Mouse (Mus musculus) forebrain, embryonic 14.5 days (tissue): ENCODE measurements around the gene Gmeb1. TPM values are rescaled to one million over a fixed set of nuclear protein-coding genes. Genes with fewer than 3 reads are reported as not detected.
A peak's percentile ranks its signal among the peaks of the same experiment; 100 is the strongest.
"Not testable (repeated sequence)": the region's sequence is repeated elsewhere in the genome, so short reads cannot be mapped to it uniquely, and the experiment has no call there.

ENCODE experiments used
- ATAC-seq: fragments of 200-750 bp; cut with Nextera tagmentation; 2 replicates; pipeline ENCODE4 v1.8.0; 2017; ENCODE audit warnings: mild to moderate bottlenecking, moderate library complexity
- DNase-seq: peaks from one replicate; pipeline ENCODE4 v3.0.0-alpha.2; 2015; ENCODE audit warnings: low spot score
- H3K27ac ChIP-seq: fragments of 300-500 bp; sonication (generic); 2 replicates; pipeline ENCODE4 v1.5.1; 2014; ENCODE audit warnings: low read depth, mild to moderate bottlenecking, control low read depth, low read length, moderate library complexity
- H3K27me3 ChIP-seq: fragments of 300-500 bp; sonication (generic); replicated peaks from 2 replicates; pipeline ENCODE4 v1.6.1; 2014; ENCODE audit warnings: low read length, control low read depth, mixed read lengths; ENCODE audit not compliant: control insufficient read depth, insufficient read depth
- H3K36me3 ChIP-seq: fragments of 300-500 bp; sonication (generic); 2 replicates; pipeline ENCODE4 v1.6.1; 2014; ENCODE audit warnings: low read length, control low read depth; ENCODE audit not compliant: control insufficient read depth, insufficient read depth
- H3K4me1 ChIP-seq: fragments of 300-500 bp; sonication (generic); 2 replicates; pipeline ENCODE4 v1.6.1; 2014; ENCODE audit warnings: antibody characterized with exemption, low read length, control low read depth; ENCODE audit not compliant: control insufficient read depth, insufficient read depth
- H3K4me2 ChIP-seq: fragments of 300-500 bp; sonication (generic); 2 replicates; pipeline ENCODE4 v1.6.1; 2014; ENCODE audit warnings: mild to moderate bottlenecking, control low read depth, low read length
- H3K4me3 ChIP-seq: fragments of 300-500 bp; sonication (generic); 2 replicates; pipeline ENCODE4 v1.5.1; 2014; ENCODE audit warnings: low read depth, low read length, control low read depth
- H3K9ac ChIP-seq: fragments of 300-500 bp; sonication (generic); 2 replicates; pipeline ENCODE4 v1.6.1; 2014; ENCODE audit warnings: mild to moderate bottlenecking, low read length, control low read depth, moderate library complexity
- H3K9me3 ChIP-seq: fragments of 300-500 bp; sonication (generic); replicated peaks from 2 replicates; pipeline ENCODE4 v1.6.1; 2016; ENCODE audit warnings: low read length, control low read depth, mixed read lengths; ENCODE audit not compliant: control insufficient read depth
- WGBS: fragments of 180-500 bp; shearing (Covaris S2); extraction: QIAGEN DNeasy Blood & Tissue Kit; methylation state at CpG from one replicate; pipeline ENCODE4 v1.1.7; 2014; 5-methylcytosine and 5-hydroxymethylcytosine counted together
- polyA plus RNA-seq: library from polyadenylated mRNA; unstranded; fragments of >200 nt; fragmentation: Nextera tagmentation; extraction: Ambion mirVana; gene quantifications from 2 replicates; pipeline ENCODE4 v1.2.1, GENCODE M21; 2014

Gmeb1 gene
- polyA plus RNA-seq, 1 experiment from 2014 or later: 26.6 TPM

DNA sequence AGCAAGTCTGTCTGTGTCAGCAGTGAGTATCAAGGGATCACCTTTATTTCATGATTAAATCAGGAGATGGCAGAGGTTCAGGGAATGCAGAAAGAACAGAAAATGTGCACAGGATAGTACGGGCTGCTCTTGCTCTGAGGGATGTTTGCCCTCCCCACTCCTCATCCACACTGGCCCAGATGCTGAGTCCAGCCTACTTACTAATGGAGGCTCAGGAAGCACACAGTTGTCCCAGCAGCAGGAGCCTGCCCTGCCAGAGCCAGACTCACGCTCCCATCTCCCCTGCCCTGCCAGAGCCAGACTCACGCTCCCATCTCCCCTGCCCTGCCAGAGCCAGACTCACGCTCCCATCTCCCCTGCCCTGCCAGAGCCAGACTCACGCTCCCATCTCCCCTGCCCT lies 27.4 kb upstream of the Gmeb1 start:
- 91% methylated on average over 2 of the region's 5 CpGs for WGBS
- not testable (repeated sequence) for H3K4me1 ChIP-seq, H3K27me3 ChIP-seq, H3K4me3 ChIP-seq, H3K9me3 ChIP-seq, H3K9ac ChIP-seq, ATAC-seq, DNase-seq, H3K4me2 ChIP-seq, H3K27ac ChIP-seq
- peaks cover 58% of the 10 kb centered on the region for H3K36me3 ChIP-seq

DNA sequence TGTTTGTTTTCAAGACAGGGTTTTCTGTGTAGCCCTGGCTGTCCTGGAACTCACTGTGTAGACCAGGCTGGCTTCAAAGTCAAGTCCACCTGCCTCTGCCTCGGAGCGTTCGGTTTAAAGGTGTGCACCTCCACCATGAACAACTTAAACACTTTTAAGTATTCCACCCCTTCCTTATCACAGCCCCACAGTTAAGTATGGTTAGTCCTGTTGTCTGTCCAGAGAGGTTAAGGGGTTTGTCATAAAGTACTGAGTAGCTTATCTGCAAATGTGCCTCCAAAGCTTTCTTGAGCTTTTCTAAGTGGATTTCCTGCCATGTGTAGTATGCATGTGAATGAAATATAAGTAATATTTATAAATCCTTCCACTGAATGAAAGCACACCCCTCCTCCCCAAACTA lies 14.5 kb upstream of the Gmeb1 start:
- no peak overlapping the region for H3K9ac ChIP-seq
- H3K27me3 ChIP-seq: no peaks in the 10 kb centered on the region
- no peak for DNase-seq
- peaks cover 9% of the 10 kb centered on the region for H3K4me1 ChIP-seq
- WGBS: 91% methylated on average over 3 of the region's 3 CpGs
- 0 out of 2 replicates have a peak overlapping the region, but pooled peaks have one; percentile 12 for H3K4me2 ChIP-seq
- ATAC-seq: no peak
- no peak overlapping the region for H3K27ac ChIP-seq
- no peaks in the 10 kb centered on the region for H3K9me3 ChIP-seq
- H3K36me3 ChIP-seq: peaks cover 3% of the 10 kb centered on the region; the same call in 1 of the 2 replicates
- no peak overlapping the region for H3K4me3 ChIP-seq

DNA sequence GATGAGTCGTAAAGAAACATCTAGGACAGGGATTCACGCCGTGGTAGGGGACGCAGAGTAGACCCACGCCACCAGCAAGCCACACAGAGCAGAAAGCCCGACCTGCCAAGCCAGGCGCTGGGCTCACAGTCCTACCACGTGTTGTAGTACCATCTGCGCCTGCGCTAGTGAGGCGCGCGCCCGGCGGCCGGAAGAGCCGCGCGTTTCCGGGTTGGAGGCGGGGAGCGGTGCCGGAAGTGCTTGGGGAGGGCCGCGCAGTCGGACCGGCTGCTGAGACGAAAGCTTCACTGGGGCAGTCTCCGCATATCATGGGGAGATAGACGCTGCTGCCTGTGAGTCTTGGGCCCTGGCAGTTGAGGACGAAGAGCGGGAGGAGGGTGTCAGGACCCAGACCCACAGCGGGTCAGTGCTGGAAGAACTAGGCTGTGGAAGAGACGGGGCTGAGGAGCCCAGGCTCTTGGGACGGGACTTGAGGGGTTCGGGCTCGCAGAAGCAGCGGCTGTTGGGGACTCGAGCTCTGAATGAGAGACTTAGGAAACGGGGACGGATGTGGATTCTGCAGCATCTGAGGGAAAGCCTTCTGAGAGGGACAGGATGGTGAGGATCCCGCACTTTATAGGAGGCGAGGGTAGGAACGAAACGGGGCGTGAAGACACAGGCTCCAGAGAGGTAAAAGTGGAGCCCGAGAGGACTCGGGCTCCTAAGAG lies 12.9 kb upstream of the Gmeb1 start, which contains the start of gene Taf12:
TSS of gene Taf12 (plus strand) at position 220 of the 707 bp plus-strand sequence.
- DNase-seq: peak; percentile 97
- ATAC-seq: peak; percentile 88
- under 1% methylated on average over 48 of the region's 48 CpGs for WGBS

DNA sequence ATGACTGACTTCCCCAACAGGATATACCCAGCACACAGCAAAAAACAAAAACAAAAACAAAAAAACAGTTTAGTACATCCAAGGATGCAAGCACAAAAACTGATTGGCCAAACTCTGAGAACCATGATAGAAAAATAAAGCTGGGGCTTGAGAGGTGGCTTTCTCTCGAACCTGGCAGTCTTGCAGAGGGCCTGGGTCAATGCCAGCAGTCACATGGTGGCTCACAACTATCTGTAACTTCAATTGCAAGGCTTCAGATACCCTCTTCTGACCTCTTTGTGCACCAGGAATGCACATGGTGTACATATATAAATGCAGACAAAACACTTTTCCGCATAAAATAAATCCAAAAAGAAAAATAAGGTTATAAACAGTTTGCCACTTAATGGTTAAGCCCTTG lies 11.8 kb upstream of the Gmeb1 start:
- Histone ChIP-seq H3K9me3 (no peaks in the 10 kb centered on the region), H3K36me3 (no peaks in the 10 kb centered on the region), H3K4me1 (peaks cover 9% of the 10 kb centered on the region), H3K27me3 (no peaks in the 10 kb centered on the region), H3K4me3 (peak overlapping the region; percentile 71; the same call in 1 of the 2 replicates), H3K4me2 (peak overlapping the region; percentile 89), H3K9ac (peak overlapping the region; percentile 94; the same call in 1 of the 2 replicates), H3K27ac (no peak overlapping the region)
- WGBS: 53% methylated on average over 2 of the region's 2 CpGs
- ATAC-seq (no peak), DNase-seq (no peak)

More for the DNA sequence above, 12.9 kb upstream of the Gmeb1 start, which contains the start of gene Taf12:
- H3K36me3 ChIP-seq: no peaks in the 10 kb centered on the region
- H3K4me3 ChIP-seq: peak within 1 kb of the TSS; percentile 71
- H3K4me1 ChIP-seq: peaks cover 9% of the 10 kb centered on the region
- no peaks in the 10 kb centered on the region for H3K9me3 ChIP-seq
- peak within 1 kb of the TSS; percentile 83 for H3K27ac ChIP-seq
- peak within 1 kb of the TSS; percentile 94 for H3K9ac ChIP-seq
- H3K27me3 ChIP-seq: no peaks in the 10 kb centered on the region
- H3K4me2 ChIP-seq: peak within 1 kb of the TSS; percentile 89

DNA sequence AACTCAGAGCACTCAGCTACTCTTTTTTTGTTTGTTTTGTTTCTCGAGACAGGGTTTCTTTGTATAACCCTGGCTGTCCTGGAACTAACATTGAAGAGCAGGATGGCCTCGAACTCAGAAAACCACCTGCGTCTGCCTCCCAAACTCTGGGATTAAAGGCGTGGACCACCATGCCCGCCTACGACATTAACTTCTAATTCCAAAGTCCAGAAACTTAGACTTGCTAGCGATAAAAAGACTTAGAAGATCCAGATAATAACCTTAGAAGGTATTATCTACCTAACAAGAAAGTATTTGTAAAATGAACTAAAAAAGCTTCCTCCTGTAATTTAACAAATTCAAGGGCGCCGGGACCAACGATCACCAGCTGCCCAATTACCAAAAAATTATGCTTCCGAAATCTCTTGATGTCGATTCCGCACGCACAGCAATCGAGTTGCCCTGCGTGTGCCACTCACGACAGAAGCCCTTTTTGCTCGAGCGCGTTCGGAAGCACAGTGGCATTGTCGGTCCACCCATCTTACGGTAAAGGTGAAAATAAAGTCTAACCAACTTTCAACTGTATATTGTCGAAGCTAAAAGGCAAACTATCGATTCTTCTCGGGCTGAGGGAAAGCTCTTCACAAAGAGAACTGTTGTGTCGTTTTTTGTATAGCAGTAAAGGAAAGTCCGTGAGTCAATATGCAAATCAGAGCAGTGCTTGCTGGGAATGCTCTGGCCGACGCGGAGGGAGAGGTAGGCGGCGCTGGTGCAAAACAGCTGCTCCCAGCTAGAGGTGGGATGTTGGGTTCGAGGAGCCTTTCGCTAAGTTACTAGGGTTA lies 8.5 kb upstream of the Gmeb1 start:
- Histone ChIP-seq H3K36me3 (no peaks in the 10 kb centered on the region), H3K9ac (peak overlapping the region; percentile 71), H3K4me1 (peaks cover 5% of the 10 kb centered on the region), H3K27me3 (no peaks in the 10 kb centered on the region), H3K4me3 (peak overlapping the region; percentile 25), H3K9me3 (no peaks in the 10 kb centered on the region), H3K27ac (peak overlapping the region; percentile 91), H3K4me2 (peak overlapping the region; percentile 54)
- WGBS: under 1% methylated on average over 35 of the region's 35 CpGs
- ATAC-seq (peak; percentile 76), DNase-seq (peak; percentile 97)

DNA sequence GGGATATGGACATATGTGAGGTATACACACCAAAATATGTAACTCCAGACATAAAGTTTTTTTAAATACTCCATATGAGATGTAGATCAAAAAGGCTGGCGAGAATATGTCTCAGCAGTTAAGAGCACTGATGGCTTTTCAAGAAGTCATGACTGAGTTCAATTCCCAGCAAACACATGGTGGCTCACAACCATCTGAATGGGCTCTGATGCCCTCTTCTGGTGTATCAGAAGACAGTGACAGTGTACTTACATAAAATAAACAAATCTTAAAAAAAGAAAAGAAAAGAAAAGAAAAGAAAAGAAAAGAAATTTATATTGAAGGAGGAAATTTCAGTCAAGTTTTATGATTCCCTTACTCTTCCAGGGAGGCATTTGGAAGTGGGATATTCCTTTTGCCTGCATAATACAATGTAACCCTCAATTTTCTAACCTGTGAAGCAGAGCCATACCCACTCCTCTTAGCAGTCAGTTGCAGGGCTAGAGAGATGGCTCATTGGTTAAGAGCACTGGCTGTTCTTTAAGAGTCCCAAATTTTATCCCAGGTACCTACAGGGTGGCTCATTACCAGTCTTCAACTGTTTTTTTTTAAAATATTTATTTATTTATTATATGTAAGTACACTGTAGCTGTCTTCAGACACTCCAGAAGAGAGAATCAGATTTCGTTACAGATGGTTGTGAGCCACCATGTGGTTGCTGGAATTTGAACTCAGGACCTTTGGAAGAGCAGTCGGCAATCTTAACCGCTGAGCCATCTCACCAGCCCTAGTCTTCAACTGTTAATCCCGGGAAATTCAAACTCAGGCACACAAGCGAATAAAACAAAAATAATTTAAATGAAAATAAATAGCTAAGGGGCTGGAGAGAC lies 7.7 kb upstream of the Gmeb1 start:
- Histone ChIP-seq H3K4me1 (peaks cover 5% of the 10 kb centered on the region), H3K9me3 (no peaks in the 10 kb centered on the region), H3K4me2 (no peak overlapping the region), H3K9ac (no peak overlapping the region), H3K27me3 (no peaks in the 10 kb centered on the region), H3K4me3 (no peak overlapping the region), H3K36me3 (no peaks in the 10 kb centered on the region), H3K27ac (peak overlapping the region; percentile 91; the same call in 1 of the 2 replicates)
- DNase-seq (peak; percentile 38), ATAC-seq (no peak)
- WGBS: 18% methylated on average over 6 of the region's 6 CpGs

DNA sequence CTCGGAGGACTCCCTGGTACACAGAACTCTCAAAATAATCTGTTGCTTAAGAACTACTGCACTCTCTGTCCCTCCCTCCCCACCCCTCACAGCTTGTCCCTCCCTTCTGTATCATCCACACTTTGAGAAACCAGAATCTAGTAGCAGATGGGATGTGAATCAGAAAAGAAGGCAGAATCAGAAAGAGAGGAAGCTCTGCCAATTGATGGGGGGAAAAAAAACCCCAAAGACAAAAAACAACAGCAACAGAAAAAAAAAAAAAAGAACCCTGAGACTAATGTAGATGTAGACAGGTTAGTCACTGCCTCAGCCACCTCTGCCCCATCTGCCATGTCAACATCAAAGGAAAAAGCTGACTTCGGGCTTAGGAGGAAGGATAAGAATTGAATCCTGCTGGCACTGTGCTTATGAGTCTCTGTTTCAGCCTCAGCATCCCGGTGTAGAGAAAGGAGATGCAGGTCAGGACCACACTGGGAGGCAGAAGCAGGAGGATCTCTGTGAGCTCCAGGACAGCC lies 5.5 kb upstream of the Gmeb1 start:
- Histone ChIP-seq H3K9me3 (no peaks in the 10 kb centered on the region), H3K4me1 (no peaks in the 10 kb centered on the region), H3K4me3 (no peak overlapping the region), H3K27ac (0 out of 2 replicates have a peak overlapping the region, but pooled peaks have one; percentile 21), H3K27me3 (no peaks in the 10 kb centered on the region), H3K9ac (no peak overlapping the region), H3K36me3 (no peaks in the 10 kb centered on the region), H3K4me2 (no peak overlapping the region)
- ATAC-seq (no peak), DNase-seq (no peak)
- 86% methylated on average over 3 of the region's 3 CpGs for WGBS

DNA sequence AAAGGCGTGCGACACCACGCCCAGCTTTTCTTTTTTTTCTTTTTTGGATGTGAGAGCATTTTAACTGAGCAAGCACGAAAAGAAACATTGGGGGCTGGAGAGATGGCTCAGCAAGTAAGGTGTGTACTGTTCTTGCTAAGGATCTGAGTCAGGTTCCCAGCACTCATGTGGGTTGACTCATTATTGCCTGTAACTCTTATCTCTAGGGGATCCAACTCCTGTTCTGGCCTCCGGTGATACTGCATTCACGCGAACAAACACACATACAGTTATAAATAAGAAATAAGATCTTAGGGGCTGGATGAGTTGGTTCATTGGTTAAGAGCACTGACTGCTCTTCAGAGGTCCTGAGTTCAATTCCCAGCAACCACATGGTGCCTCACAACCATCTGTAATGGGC lies 1.9 kb upstream of the Gmeb1 start:
- H3K36me3 ChIP-seq: no peaks in the 10 kb centered on the region
- H3K27ac ChIP-seq: no peak overlapping the region
- no peak overlapping the region for H3K4me2 ChIP-seq
- no peak overlapping the region for H3K4me3 ChIP-seq
- DNase-seq (no peak), ATAC-seq (no peak)
- no peak overlapping the region for H3K9ac ChIP-seq
- no peaks in the 10 kb centered on the region for H3K27me3 ChIP-seq
- H3K4me1 ChIP-seq: peaks cover 8% of the 10 kb centered on the region
- 94% methylated on average over 7 of the region's 7 CpGs for WGBS
- no peaks in the 10 kb centered on the region for H3K9me3 ChIP-seq
